Mouse (Mus musculus): ENCODE results near the gene Ecel1. TPM values are rescaled to one million over a fixed set of nuclear protein-coding genes. Genes with fewer than 3 reads are reported as not detected.

The Ecel1 gene
- polyA plus RNA-seq (2015; fragmentation: Nextera tagmentation; extraction: Ambion mirVana) = 0.79 and 1.0 TPM in 2 replicates

- 2% methylated on average over 7 of the region's 12 CpGs for WGBS
- no peaks in the 10 kb centered on the region for H3K9me3 ChIP-seq
- H3K4me2 ChIP-seq = peak within 1 kb of the TSS; percentile 74
- H3K9ac ChIP-seq = 0 out of 2 replicates have a peak within 1 kb of the TSS, but pooled peaks have one; percentile 28
- ATAC-seq (ENCODE audit: extremely low read depth, insufficient number of reproducible peaks, low FRiP score, low TSS enrichment) = no peak
- H3K27me3 ChIP-seq (replicated peaks) = peaks cover 100% of the 10 kb centered on the region
- no peaks in the 10 kb centered on the region for H3K36me3 ChIP-seq
- peak within 1 kb of the TSS; percentile 51 for H3K4me3 ChIP-seq
- peaks cover 25% of the 10 kb centered on the region for H3K4me1 ChIP-seq
- no peak within 1 kb of the TSS for H3K27ac ChIP-seq (replicated peaks)
Observed at GRCm38 (mm10) chr1:87156199-87156587, at the start of gene Ecel1. Ecel1 (minus strand) TSS chr1:87156521.

GRCm38 (mm10) chr1:87205502-87205901, 49.2 kb upstream of the Ecel1 start:
- H3K27me3 ChIP-seq (replicated peaks) = peaks cover 57% of the 10 kb centered on the region
- H3K9me3 ChIP-seq = no peaks in the 10 kb centered on the region
- H3K4me3 ChIP-seq = no peak overlapping the region
- ATAC-seq (ENCODE audit: extremely low read depth, insufficient number of reproducible peaks, low FRiP score, low TSS enrichment) = no peak
- no peak overlapping the region for H3K9ac ChIP-seq
- H3K27ac ChIP-seq (replicated peaks) = no peak overlapping the region
- no peak overlapping the region for H3K4me2 ChIP-seq
- H3K4me1 ChIP-seq = 0 out of 2 replicates have a peak, but pooled peaks cover 6% of the 10 kb centered on the region
- no peaks in the 10 kb centered on the region for H3K36me3 ChIP-seq
- 23% methylated on average over 3 of the region's 3 CpGs for WGBS

- Histone ChIP-seq H3K36me3 (no peaks in the 10 kb centered on the region), H3K4me1 (0 out of 2 replicates have a peak, but pooled peaks cover 6% of the 10 kb centered on the region), H3K27ac (replicated peaks) (no peak overlapping the region), H3K4me2 (no peak overlapping the region), H3K9ac (no peak overlapping the region), H3K27me3 (replicated peaks) (peaks cover 53% of the 10 kb centered on the region), H3K4me3 (no peak overlapping the region), H3K9me3 (no peaks in the 10 kb centered on the region)
- 49% methylated on average over 6 of the region's 6 CpGs for WGBS
- no peak for ATAC-seq (ENCODE audit: extremely low read depth, insufficient number of reproducible peaks, low FRiP score, low TSS enrichment)
Observed at GRCm38 (mm10) chr1:87205038-87205437, 48.7 kb upstream of the Ecel1 start.

GRCm38 (mm10) chr1:87204465-87204864, 48.1 kb upstream of the Ecel1 start, which contains the start of gene Chrng:
Chrng (plus strand) TSS chr1:87204657.
- H3K4me2 ChIP-seq = no peak within 1 kb of the TSS
- H3K27ac ChIP-seq (replicated peaks) = no peak within 1 kb of the TSS
- H3K9me3 ChIP-seq = no peaks in the 10 kb centered on the region
- no peaks in the 10 kb centered on the region for H3K36me3 ChIP-seq
- H3K4me3 ChIP-seq = no peak within 1 kb of the TSS
- peaks cover 50% of the 10 kb centered on the region for H3K27me3 ChIP-seq (replicated peaks)
- WGBS = 82% methylated on average over 7 of the region's 7 CpGs
- ATAC-seq (ENCODE audit: extremely low read depth, insufficient number of reproducible peaks, low FRiP score, low TSS enrichment) = no peak
- H3K4me1 ChIP-seq = 0 out of 2 replicates have a peak, but pooled peaks cover 6% of the 10 kb centered on the region
- H3K9ac ChIP-seq = no peak within 1 kb of the TSS

- H3K4me3 ChIP-seq = no peak overlapping the region
- peaks cover 11% of the 10 kb centered on the region for H3K4me1 ChIP-seq
- H3K27me3 ChIP-seq (replicated peaks) = peaks cover 44% of the 10 kb centered on the region
- no peak for ATAC-seq (ENCODE audit: extremely low read depth, insufficient number of reproducible peaks, low FRiP score, low TSS enrichment)
- H3K27ac ChIP-seq (replicated peaks) = no peak overlapping the region
- no peaks in the 10 kb centered on the region for H3K36me3 ChIP-seq
- no peak overlapping the region for H3K4me2 ChIP-seq
- H3K9me3 ChIP-seq = no peaks in the 10 kb centered on the region
- H3K9ac ChIP-seq = no peak overlapping the region
- WGBS = 72% methylated on average over 5 of the region's 5 CpGs
Observed at GRCm38 (mm10) chr1:87203779-87204178, 47.5 kb upstream of the Ecel1 start.

- H3K4me1 ChIP-seq = peaks cover 18% of the 10 kb centered on the region
- WGBS = 31% methylated on average over 1 of the region's 1 CpGs
- no peaks in the 10 kb centered on the region for H3K9me3 ChIP-seq
- no peaks in the 10 kb centered on the region for H3K36me3 ChIP-seq
- no peak overlapping the region for H3K4me2 ChIP-seq
- no peak overlapping the region for H3K27ac ChIP-seq (replicated peaks)
- no peak overlapping the region for H3K4me3 ChIP-seq
- peaks cover 25% of the 10 kb centered on the region for H3K27me3 ChIP-seq (replicated peaks)
- ATAC-seq (ENCODE audit: extremely low read depth, insufficient number of reproducible peaks, low FRiP score, low TSS enrichment) = no peak
- H3K9ac ChIP-seq = no peak overlapping the region
Observed at GRCm38 (mm10) chr1:87201848-87202247, 45.5 kb upstream of the Ecel1 start.

- H3K9ac ChIP-seq = no peak overlapping the region
- ATAC-seq (ENCODE audit: extremely low read depth, insufficient number of reproducible peaks, low FRiP score, low TSS enrichment) = no peak
- peaks cover 14% of the 10 kb centered on the region for H3K27me3 ChIP-seq (replicated peaks)
- peaks cover 16% of the 10 kb centered on the region for H3K4me1 ChIP-seq
- no peaks in the 10 kb centered on the region for H3K36me3 ChIP-seq
- H3K27ac ChIP-seq (replicated peaks) = no peak overlapping the region
- no peak overlapping the region for H3K4me2 ChIP-seq
- H3K4me3 ChIP-seq = no peak overlapping the region
- no peaks in the 10 kb centered on the region for H3K9me3 ChIP-seq
- WGBS = 46% methylated on average over 2 of the region's 2 CpGs
Observed at GRCm38 (mm10) chr1:87200811-87201210, 44.5 kb upstream of the Ecel1 start.

GRCm38 (mm10) chr1:87198119-87199065, 42.1 kb upstream of the Ecel1 start:
- Histone ChIP-seq H3K4me2 (no peak overlapping the region), H3K4me3 (no peak overlapping the region), H3K9ac (peak overlapping the region; percentile 34), H3K9me3 (no peaks in the 10 kb centered on the region), H3K27ac (replicated peaks) (peak overlapping the region; percentile 30), H3K27me3 (replicated peaks) (peaks cover 15% of the 10 kb centered on the region), H3K36me3 (no peaks in the 10 kb centered on the region), H3K4me1 (peaks cover 16% of the 10 kb centered on the region)
- no peak for ATAC-seq (ENCODE audit: extremely low read depth, insufficient number of reproducible peaks, low FRiP score, low TSS enrichment)
- WGBS = 59% methylated on average over 12 of the region's 12 CpGs

- H3K4me2 ChIP-seq = no peak overlapping the region
- peaks cover 16% of the 10 kb centered on the region for H3K4me1 ChIP-seq
- no peak overlapping the region for H3K27ac ChIP-seq (replicated peaks)
- H3K4me3 ChIP-seq = no peak overlapping the region
- H3K36me3 ChIP-seq = no peaks in the 10 kb centered on the region
- 72% methylated on average over 9 of the region's 9 CpGs for WGBS
- H3K9me3 ChIP-seq = no peaks in the 10 kb centered on the region
- no peak for ATAC-seq (ENCODE audit: extremely low read depth, insufficient number of reproducible peaks, low FRiP score, low TSS enrichment)
- H3K27me3 ChIP-seq (replicated peaks) = peaks cover 26% of the 10 kb centered on the region
- no peak overlapping the region for H3K9ac ChIP-seq
Observed at GRCm38 (mm10) chr1:87197296-87197695, 41.0 kb upstream of the Ecel1 start.

GRCm38 (mm10) chr1:87190429-87190828, 34.1 kb upstream of the Ecel1 start, which contains the start of gene Chrnd:
Chrnd (plus strand) TSS chr1:87190607.
- no peak within 1 kb of the TSS for H3K4me2 ChIP-seq
- H3K4me3 ChIP-seq = no peak within 1 kb of the TSS
- peaks cover 10% of the 10 kb centered on the region for H3K4me1 ChIP-seq
- H3K27me3 ChIP-seq (replicated peaks) = peaks cover 88% of the 10 kb centered on the region
- ATAC-seq (ENCODE audit: extremely low read depth, insufficient number of reproducible peaks, low FRiP score, low TSS enrichment) = no peak
- 39% methylated on average over 4 of the region's 4 CpGs for WGBS
- no peaks in the 10 kb centered on the region for H3K36me3 ChIP-seq
- no peak within 1 kb of the TSS for H3K9ac ChIP-seq
- no peak within 1 kb of the TSS for H3K27ac ChIP-seq (replicated peaks)
- no peaks in the 10 kb centered on the region for H3K9me3 ChIP-seq

- peak overlapping the region; percentile 91 for H3K4me2 ChIP-seq
- WGBS = under 1% methylated on average over 15 of the region's 15 CpGs
- H3K36me3 ChIP-seq = no peaks in the 10 kb centered on the region
- no peak overlapping the region for H3K27ac ChIP-seq (replicated peaks)
- no peaks in the 10 kb centered on the region for H3K9me3 ChIP-seq
- H3K9ac ChIP-seq = peak overlapping the region; percentile 78
- H3K4me3 ChIP-seq = peak overlapping the region; percentile 60
- H3K27me3 ChIP-seq (replicated peaks) = peaks cover 97% of the 10 kb centered on the region
- peaks cover 13% of the 10 kb centered on the region for H3K4me1 ChIP-seq
- no peak for ATAC-seq (ENCODE audit: extremely low read depth, insufficient number of reproducible peaks, low FRiP score, low TSS enrichment)
Observed at GRCm38 (mm10) chr1:87187037-87187355, 30.7 kb upstream of the Ecel1 start.
